Mouse (Mus musculus) bone marrow macrophage, adult 2 months (primary cell): ENCODE results near the gene Srsf10. TPM values are rescaled to one million over a fixed set of nuclear protein-coding genes. Genes with fewer than 3 reads are reported as not detected.
A peak's percentile ranks its signal among the peaks of the same experiment; 100 is the strongest.

Source experiments
- H3K27ac ChIP-seq: 2 replicates; pipeline ENCODE4 v1.5.1; 2012; ENCODE audit warnings: low read depth, low read length; ENCODE audit not compliant: insufficient read depth
- H3K4me1 ChIP-seq: 2 replicates; pipeline ENCODE4 v1.6.1; 2012; ENCODE audit warnings: low read length; ENCODE audit not compliant: control insufficient read depth, insufficient read depth
- H3K4me3 ChIP-seq: 2 replicates; pipeline ENCODE4 v1.5.1; 2012; ENCODE audit warnings: mild to moderate bottlenecking, low read length, moderate library complexity; ENCODE audit not compliant: insufficient read depth
- CTCF ChIP-seq: IDR thresholded peaks from 2 replicates; pipeline ENCODE4 v1.5.1; 2012; ENCODE audit warnings: low read depth, mild to moderate bottlenecking, low read length, moderate library complexity
- POLR2A ChIP-seq: IDR thresholded peaks from 2 replicates; pipeline ENCODE4 v1.6.1; 2012; ENCODE audit warnings: mild to moderate bottlenecking, low read depth, low read length, borderline replicate concordance
- polyA plus RNA-seq: library from polyadenylated mRNA; stranded (reverse); fragments of >200 nt; gene quantifications from 2 replicates; pipeline ENCODE4 v1.2.4, GENCODE M21; 2012; ENCODE audit not compliant: missing spikeins, insufficient read depth, insufficient read length

Gene Srsf10
- polyA plus RNA-seq, 1 experiment = 82.1 TPM

DNA sequence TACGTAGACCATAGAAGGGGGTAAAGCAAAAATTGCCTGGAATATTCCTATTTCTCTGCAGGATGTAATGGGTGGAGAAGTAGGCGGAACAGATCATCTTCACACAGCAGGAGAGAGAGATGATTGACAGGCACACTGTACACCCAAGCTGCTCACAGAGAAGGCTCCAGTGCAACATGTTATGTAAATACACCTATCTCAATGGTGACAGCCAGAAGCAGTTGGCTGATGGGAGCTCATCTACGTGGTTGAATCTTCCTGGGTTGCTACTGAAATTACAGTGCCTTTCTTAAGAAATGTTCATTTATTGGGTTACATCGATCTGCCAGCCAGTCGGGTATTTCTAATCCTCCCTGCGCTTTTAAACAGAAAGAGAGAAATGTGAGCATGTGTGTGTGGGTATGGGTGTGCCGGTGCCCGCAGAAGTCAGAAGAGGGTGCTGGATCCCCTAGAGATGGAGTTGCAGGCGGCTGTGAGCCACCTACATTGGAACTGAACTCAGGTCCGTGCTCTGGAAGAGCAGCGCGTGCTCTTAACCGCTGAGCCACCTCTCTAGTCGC is 1.5 kb upstream of the Srsf10 start:
- TF ChIP-seq CTCF = no peak
- no peak for TF ChIP-seq POLR2A
- Histone ChIP-seq H3K27ac (no peak overlapping the region), H3K4me3 (no peak overlapping the region), H3K4me1 (peaks cover 13% of the 10 kb centered on the region)

DNA sequence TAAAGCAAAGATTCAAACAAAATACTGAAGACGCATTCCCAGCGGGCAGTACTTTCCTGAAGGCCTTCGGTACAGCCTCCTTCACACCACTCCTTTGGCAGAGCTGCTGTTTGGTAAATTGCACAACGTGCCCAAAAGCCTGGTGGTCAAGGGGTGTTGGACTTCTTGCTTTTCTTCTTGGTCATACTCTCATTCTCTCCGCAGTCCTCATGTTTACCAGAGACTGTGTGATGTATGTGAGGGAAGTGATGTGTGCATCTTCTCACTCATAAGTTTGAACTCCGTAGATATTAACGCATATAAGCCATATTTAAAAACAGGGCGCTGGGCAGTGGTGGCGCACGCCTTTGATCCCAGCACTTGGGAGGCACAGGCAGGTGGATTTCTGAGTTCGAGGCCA is 917 bp upstream of the Srsf10 start:
- Histone ChIP-seq H3K4me3 (0 out of 2 replicates have a peak overlapping the region, but pooled peaks have one; percentile 72), H3K4me1 (peaks cover 16% of the 10 kb centered on the region), H3K27ac (peak overlapping the region; percentile 92)
- TF ChIP-seq CTCF (no peak), POLR2A (no peak)

DNA sequence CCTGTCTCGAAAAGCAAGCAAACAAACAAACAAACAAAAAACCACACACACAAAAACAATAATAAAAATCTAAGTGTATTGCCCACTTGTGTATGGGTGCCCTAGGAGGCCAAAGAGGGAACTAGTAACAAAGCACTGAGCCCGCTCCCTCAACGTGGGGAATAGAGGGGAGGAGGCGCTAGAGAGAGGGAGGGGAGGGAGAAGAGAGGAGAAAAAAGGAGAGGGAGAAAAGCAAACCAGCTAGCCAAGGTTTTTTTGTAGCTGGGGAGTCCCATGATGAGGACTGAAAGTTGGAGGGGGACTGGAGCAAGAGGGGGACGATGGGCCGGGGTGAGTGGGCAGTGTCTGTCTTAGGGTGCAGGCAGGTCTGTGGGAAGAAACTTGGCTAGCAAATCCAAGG is 467 bp upstream of the Srsf10 start:
- peak overlapping the region; percentile 72 for H3K4me3 ChIP-seq
- peak overlapping the region; percentile 92 for H3K27ac ChIP-seq
- H3K4me1 ChIP-seq = peaks cover 19% of the 10 kb centered on the region
- TF ChIP-seq CTCF (no peak), POLR2A (no peak)

DNA sequence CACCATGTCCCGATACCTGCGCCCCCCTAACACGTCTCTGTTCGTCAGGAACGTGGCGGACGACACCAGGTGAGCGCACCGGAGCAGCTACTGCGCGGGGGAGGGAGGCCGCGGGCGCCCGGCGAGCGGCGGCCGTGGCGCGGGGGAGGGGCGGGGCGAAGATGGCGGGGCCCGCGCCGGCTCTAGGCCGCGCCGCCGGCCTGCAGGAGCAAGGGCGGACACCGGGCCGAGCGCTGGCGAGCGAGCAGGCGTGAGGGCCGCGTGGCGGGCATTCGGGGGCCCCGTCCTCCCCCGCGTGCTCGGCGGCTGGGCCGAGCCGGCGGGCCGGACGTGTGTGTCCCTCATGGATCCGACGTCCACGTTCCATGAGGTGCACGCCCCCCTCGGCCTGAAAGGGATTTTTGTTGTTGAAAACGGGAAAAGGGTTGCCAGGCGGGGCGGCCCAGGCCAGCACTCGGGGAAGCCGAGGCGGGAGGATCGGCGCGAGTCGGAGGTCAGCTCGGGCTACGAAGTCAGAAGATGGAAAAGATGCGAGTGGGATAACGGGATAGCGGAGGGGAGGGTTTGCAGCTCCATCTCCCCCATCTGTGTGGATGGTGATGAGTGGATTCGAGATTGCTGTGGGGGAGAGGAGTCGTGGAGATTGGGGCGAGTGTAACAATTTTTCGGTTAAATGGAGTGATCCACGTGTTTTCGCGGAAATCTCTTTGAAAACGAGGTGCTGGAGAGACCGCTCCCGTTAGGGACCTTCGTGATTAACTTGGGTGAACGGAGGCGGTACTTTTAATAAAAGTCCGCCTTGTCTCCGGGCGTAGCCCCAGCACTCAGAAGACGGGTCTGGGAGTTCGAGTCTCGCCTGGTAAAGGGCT is 910 bp downstream of the Srsf10 start:
- TF ChIP-seq POLR2A = no peak
- TF ChIP-seq CTCF = no peak
- Histone ChIP-seq H3K4me1 (peaks cover 23% of the 10 kb centered on the region), H3K27ac (peak overlapping the region; percentile 89), H3K4me3 (peak overlapping the region; percentile 85)

DNA sequence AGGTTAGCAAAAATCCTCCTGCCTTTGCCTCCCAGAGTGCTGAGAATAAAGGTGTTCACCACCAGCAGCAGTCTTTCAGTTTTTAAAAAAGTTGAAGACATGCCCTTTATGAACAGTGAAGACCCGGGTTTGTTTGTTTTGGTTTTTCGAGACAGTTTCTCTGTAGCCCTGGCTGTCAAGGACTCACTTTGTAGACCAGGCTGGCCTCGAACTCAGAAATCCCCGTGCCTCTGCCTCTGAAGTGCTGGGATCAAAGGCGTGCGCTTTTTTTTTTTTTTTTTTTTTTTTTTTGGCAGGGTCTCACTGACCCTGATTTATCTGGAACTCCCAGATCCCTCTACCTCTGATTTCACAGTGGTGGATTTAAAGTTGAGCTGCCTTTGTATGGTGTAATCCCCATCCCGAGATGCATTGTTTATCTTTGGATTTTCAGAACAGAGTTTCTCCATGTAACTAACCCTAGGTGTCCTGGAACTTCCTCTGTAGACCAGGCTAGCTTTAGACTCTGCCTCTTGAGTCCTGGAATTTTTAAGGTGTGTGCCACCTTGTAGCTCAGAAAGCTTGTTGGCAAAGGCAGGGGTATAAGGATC is 2.1 kb downstream of the Srsf10 start:
- H3K4me1 ChIP-seq = peaks cover 23% of the 10 kb centered on the region
- H3K27ac ChIP-seq = no peak overlapping the region
- peak overlapping the region; percentile 85 for H3K4me3 ChIP-seq
- TF ChIP-seq CTCF (no peak), POLR2A (no peak)

DNA sequence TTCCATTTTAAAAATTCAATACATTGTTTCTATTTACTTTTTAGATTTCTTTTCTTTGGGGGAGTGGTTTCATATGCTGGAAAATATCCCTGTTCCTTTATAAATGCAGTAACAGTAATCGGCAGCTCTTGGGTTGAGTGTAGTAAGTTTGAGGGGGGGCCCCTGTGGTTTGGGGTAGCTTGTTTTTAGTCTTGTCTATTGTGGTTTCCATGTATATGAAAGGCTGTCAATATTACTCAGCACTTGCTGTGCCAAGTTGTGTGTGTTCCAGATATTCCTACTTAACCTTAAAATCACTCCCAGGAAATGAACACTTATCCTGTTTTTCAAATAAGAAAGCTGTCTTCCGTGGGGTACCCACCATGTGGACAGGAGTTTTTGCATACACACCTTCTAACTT is 13.4 kb downstream of the Srsf10 start:
- no peak for TF ChIP-seq CTCF
- no peak for TF ChIP-seq POLR2A
- H3K27ac ChIP-seq = peak overlapping the region; percentile 33
- H3K4me1 ChIP-seq = peaks cover 6% of the 10 kb centered on the region
- H3K4me3 ChIP-seq = no peak overlapping the region

DNA sequence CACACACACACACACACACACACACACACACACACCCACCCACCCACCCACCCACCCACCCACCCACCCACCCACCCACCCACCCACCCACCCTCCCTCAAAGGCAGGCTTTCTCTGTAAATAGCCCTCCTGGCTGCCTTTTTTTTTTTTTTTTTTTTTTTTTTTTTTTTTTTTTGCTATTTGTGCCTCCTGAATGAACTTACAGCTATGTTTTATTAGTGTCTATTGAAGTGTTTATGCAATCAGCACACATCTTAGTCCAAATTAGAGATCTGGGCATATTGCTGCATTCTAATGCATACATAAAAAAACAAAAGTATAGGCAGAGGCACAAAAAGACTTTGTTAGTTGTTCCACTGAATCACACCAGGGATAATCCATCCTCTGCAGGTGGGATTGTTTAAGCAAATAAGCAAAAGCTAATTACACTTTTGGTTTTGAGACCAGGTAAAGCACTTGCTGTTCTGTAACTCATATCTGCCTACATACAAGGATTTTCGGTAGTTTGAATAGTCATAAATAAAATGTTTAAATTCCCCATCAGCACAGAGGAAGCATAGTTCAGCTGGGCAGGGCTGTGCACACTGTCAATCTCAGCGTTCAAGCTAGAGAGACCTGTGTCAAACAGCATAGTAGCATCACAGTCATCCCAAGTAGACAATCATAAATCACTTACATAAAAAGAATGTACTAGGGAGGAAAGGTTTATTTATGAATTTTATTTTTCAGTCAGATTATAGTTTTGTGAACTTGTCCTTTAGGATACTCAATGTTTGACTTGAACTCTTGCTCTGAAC is 14.9 kb downstream of the Srsf10 start:
- Histone ChIP-seq H3K4me3 (no peak overlapping the region), H3K4me1 (peaks cover 17% of the 10 kb centered on the region), H3K27ac (no peak overlapping the region)
- TF ChIP-seq POLR2A (no peak), CTCF (no peak)

DNA sequence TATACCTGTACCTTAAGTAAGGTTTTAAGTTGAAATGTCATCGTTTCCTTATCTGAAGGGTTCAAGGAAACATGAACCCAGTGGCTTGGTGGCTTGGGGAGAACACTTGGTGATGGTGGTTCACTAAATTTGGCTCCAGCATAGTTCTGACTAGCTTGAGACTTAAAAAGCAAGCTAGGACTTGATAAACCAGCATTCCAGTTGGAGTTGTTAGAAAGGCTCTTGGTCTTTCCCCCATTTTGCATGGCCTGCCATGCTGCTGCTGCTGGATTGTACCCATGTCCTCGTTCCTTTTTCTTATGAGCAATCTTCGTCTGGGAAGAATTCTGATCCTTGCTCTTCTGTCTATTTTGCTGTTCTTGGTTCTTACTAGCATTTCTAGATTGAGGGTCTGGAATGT is 16.5 kb downstream of the Srsf10 start:
- Histone ChIP-seq H3K4me1 (peaks cover 25% of the 10 kb centered on the region), H3K27ac (peak overlapping the region; percentile 100), H3K4me3 (peak overlapping the region; percentile 94)
- TF ChIP-seq CTCF (no peak), POLR2A (no peak)

DNA sequence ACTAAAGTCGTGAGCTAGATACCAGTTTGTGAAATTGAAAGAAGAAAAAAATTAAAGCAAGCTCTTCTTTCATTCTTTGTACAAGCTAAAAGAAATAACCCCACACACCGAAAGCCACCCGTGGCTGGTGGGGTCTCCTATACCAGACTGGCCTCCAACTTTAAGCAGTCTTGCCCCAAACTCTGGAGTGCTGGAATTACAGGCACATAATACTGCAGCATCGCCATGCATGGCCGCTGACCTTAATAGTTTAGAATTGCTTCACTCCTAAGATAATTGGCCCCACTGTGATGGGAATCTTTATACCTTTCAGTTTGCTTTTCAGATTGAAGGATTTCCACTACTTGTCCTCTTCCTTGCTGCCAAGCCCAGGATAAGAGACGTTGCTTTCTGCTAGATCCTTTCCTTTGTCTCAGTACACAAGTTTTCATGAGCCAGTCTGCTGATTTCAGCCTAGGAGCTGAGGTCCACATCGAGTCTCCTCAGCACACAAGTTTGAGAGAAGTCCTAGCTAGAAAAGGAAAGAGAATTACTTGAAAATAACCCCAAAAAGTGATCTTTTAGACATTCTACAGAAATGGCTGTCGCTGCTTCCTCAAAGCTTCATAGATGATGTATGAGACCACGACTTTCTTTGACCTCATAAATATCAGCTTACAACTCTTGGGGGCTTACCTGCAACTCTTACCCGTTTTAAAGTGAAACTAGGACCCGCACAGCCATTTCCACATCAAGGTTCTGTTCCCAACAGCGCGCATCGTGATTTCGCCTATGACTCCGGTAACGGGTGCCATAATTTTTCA is 17.2 kb downstream of the Srsf10 start:
- peak overlapping the region; percentile 94 for H3K4me3 ChIP-seq
- H3K4me1 ChIP-seq = peaks cover 26% of the 10 kb centered on the region
- TF ChIP-seq CTCF = no peak
- no peak for TF ChIP-seq POLR2A

More for the DNA sequence above, 17.2 kb downstream of the Srsf10 start:
- peak overlapping the region; percentile 100 for H3K27ac ChIP-seq
